Mouse (Mus musculus) frontal cortex, adult 2 months (tissue): ENCODE results near the gene Ldha. TPM values are rescaled to one million over a fixed set of nuclear protein-coding genes. Genes with fewer than 3 reads are reported as not detected.

Source experiments
- DNase-seq, 2 experiments: peaks; one replicate each; pipeline ENCODE4 v3.0.0; 2022; ENCODE audit warnings: low spot score in 1 of 2; ENCODE audit errors: extremely low spot score in 1 of 2
- polyA plus RNA-seq: library from polyadenylated mRNA; depleted of rRNA; stranded (reverse); fragments of >200 nt; gene quantifications from 2 replicates; pipeline ENCODE4 v1.2.3, GENCODE M21; 2012

The Ldha gene
- polyA plus RNA-seq, 1 experiment = 354 TPM

DNA sequence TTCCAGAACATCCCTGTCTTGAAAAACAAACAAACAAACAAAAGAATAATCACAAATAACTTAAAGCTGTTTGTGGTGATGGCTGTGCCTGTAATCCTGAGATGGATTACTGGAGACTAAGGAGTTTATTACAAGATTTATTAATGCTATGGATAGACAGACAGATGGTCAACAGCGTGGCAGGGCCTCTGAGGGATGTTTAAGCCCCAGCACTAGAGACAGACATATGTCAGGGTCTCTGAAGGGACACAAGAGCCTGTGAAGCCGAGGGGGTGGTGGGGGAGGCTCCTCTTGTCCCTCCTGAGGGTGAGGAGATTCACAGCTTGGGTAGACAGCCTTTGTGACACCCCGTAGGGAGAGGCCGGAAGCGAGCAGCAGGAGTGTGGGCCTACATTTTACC lies 4.2 kb upstream of the Ldha start:
- DNase-seq = no peak

DNA sequence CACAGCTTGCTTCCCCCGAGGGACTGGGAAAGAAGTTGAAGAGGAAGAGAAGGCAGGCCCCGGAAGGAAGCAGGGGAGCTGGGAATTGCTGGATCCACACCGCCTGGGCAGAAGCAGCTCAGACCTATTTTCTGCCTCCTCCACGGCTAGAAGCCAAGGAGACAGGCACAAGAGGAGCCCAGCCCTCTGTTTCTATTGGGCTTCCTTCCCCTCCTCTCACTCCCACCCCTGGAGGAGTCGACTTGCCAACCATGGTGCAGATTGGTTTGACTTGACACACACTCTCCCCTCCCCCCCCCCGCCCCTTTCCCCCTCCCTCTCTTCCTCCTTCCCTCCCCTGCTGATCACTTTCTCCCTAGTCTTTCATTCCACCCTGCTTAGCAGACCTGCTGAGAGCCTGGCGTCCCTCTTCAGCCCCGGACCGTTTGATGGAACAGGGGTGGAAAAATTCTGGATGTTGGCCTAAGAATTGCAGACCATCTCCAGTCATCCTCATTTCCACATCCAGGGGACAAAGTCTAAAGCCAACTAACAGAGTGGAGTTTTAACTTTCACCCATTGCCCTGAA lies 3.1 kb upstream of the Ldha start:
- peak in 1 of 2 experiments; percentile 56 for DNase-seq

DNA sequence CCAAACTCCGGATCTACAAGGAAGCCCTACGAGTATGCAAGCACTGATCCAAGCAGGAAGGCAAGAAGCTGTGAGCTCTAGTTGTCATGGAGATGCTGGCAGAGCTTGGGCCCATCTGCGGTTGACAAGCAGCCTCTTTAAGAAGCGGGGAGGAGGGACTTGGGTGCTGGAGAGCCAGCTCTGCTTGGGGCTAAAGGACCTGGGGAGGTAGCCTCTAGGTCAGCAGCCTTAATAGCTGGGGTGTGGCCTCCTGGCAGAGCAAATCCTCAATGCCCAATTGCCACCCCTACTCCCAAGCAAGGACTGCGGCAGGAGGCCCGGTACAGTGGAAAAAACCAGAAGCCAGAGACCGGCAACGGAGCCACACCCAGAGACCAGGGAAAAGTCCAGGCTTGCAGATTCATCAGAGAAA lies 2.4 kb upstream of the Ldha start:
- DNase-seq = peak; percentile 89

DNA sequence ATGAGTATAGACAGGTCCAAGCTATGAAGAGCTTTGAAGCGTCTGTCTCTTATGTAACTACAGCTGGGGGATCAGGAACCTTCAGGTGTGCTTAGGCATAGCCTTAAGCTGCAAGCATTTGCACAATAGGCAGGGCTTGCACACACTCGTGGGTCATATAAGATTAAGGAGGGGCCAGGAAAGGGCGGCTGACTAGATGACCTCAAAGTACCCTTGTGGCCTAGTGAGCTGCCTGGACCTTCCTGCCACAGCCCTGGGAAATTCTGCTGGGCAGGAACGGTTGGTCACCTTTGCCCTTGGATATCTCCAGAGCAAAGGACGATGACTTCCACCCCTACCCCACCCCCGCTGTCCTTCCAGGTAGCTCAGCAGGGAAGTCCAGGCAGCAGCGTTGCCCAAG lies 1.8 kb upstream of the Ldha start:
- no peak for DNase-seq

DNA sequence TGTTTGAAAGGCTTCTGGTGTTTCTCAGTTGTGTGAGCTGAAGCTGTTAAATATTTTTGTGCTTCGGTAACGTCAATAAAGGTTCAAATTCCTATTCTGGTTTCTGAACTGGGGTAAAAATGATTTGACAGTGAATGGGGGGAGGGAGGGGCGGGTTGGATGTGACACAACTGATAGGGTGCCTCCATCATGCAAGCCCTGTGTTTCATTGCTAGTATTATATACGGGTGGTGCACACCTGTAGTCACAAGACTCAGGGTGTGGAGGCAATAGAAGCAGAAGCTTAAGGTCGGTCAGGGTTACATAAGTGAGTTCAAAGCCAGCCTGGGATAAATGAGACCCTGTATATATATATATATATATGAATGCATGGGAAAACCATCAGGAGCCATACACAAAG lies 1.4 kb upstream of the Ldha start:
- DNase-seq = no peak

DNA sequence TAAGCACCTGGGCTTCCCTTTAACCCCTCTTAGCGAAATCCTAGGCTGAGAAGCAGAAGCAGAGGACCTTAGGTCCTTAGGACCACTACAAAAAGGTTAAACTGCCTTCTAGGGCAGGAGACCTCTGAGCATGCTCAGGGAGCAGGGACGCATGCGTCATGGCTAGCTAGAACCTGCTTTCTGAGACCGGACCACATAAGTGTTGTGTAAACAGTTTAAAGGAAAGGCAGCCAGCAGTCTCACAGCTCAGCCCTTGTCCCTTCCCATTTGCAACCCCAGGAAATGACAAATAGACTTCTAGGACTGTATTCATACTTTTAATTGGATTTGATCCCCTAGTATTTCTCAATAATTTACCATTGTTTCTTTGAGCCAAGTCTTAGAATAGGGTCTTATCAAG lies 949 bp upstream of the Ldha start:
- DNase-seq = no peak

DNA sequence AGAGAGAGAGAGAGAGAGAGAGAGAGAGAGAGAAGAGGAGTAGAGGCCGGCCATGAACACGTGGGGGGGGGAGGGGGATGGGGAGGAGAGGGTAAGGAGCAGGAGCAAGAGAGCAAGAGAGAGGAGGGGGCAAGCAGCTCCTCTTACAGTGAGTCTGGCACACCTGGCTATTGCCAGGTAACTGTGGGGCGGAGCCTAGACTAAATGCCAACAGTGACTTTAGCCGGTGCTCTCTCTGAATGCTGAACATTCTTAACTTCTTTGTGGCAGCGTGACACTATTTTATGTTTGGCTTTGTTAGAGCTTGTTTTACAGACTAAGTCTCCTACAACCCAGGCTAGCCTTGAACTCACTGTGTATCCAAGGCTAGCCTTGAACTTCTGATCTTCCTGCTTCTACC lies 1.0 kb downstream of the Ldha start:
- no peak for DNase-seq

DNA sequence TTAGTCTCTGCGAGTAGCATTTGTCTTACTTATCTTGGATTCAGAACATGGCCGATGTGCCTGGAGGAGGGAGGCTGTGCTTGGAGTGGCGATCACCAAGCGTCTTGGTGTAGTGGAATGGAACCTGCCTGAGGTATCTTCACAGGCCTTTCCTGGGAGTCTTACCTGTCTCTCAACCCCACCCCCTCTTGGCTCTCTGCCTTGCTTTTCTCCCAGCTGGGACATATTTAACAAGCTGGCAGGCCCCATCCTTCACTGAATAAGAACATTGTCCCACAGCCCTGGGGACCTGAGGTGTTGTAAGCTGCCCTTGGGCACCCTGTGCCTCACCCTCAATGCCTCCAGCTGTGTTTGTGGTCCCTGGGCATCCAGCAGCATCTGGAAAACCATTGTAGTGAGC lies 2.3 kb downstream of the Ldha start:
- no peak for DNase-seq

DNA sequence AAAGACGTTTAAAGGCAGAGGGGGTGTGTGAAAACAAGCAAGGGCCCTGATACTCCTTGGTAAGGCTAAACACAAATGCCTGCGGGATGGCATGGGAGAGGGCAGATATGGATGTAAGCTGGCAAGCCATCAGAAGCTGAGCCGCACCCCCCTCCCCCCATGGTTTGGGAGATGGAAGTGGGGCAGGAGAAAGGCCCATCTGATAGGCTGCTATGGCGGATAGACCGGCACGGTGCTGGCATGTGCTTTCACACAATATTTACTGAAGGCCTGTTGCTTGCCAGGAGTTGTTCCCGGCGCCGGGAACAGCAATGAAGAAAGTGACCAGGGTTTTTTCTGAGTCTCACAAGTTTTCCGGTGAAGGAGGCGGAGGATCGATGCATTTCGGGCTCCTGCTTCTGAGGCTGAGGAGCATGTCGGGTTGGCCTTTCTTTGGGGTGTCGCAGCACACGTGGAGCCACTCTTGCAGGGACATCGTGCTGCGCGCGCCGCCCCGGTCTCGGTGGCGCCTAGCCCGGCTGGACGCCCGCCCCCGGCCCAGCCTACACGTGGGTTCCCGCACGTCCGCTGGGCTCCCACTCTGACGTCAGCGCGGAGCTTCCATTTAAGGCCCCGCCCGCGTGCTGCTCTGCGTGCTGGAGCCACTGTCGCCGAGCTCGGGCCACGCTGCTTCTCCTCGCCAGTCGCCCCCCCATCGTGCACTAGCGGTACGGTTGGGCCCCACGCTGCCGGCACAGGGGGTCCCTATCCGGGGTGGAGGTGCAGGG lies 4.1 kb downstream of the Ldha start:
- peak; percentile 75 to 94 for DNase-seq

DNA sequence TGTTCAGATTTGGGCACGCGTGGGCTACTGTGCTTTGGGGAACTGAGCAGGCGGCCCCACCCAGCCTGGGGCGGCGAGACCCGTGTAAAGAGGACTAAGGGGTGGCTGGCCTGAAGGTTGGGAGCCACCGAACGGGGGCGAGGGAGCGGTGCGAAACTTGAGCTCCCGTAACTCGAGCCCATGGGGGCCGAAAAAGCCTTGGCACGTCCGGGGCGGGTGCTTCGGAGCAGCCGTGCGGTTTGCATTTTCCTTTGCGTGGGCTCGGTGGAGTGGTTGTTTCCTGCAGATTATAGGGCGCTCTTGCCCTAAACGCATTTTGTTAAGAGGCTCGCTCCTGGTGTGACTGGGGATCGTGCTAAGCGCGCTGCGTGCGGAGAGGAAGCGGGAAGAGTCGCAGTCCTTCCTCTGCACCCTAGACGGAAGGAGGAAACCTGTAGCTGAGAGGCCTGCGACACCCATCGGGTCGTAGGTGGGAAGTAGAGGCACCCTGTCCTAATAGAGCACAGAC lies 4.8 kb downstream of the Ldha start:
- peak in 1 of 2 experiments; percentile 46 for DNase-seq

DNA sequence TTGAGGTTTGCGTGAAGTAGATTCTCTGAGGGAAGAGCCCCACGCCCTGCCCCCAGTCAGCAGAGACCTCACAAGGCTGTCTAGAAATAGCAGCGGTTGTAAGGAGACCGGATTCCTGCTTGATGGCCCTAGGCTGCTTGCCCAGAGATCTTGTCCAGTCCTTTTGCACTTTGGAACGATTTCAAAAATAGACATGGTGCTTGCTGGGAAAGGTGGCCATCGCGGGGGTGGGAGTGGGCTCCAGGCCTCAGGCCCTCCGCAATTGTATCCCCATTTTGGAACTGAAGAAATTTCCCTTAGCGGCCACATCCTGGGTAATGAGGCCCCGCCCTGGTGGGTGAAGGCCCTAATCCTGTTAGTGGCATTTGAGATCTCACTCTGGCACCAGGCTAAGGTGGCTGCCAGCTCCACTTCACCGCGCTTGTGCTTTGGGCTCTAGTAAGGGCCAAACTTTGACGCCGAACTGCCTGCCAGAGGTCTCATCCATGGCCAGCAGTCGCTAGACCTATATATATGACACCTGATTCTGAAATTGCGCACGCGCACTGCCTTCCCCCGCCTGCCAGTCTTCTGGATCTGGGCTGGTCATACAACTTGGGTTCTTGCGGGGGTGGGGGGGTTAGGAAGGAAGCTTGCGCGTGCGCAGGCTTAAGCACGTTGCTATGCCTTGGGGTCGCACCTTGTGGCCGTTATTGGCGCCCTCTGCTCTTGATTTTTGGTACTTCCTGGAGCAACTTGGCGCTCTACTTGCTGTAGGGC lies 5.4 kb downstream of the Ldha start:
- peak in 1 of 2 experiments; percentile 55 for DNase-seq

DNA sequence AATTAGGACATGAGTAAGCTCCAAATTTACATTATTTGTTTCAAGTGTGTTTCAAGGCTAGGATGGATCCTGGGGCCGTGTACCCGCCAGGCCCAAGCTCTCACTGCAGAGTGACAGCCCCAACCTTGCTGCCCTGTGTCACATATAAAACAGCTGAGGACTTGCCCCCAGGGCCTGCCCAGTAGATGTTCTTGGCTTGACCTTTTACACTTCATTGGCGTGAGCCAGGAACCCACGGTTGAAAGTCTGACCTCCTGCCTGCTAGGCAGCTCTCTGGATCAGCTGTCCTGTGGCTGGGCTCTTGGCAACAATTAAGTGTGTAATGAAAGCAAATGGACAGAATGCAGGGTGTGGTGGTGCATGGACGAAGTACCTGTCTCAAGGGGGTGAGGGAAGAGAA lies 8.0 kb downstream of the Ldha start:
- DNase-seq = no peak

DNA sequence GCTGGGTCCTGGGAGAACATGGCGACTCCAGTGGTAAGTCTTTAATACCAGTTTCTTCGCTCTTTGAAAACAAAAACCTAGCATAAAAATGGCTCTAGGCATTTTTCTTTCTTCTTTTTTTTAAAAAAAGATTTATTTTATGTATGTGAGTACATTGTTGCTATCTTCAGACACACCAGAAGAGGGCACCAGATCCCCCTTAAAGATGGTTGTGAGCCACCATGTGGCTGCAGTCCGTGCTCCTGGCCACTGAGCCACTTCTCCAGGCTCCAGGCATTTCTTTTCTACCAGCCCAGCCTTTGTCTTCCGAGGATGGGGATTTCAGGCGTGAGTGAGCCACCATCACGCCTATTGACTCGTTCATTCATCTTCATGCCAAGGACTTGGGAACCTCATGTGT lies 9.8 kb downstream of the Ldha start:
- DNase-seq = peak in 1 of 2 experiments; percentile 15

DNA sequence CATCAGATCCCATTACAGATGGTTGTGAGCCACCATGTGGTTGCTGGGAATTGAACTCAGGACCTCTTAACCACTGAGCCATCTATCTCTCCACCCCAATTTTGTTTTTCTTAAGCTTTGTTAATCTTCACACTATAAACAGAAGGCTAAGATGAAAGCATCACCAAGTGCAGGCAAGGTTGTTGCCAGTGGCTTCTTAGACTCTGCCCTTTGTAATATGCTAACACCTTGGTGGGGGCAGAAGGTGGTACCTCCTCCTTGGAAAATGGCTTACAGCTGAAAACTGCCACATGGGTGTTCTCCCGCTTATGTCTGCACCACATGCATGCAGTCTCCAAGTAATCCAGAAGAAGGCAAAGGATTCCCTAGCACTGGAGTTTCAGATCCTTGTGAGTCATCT lies 11.4 kb downstream of the Ldha start:
- no peak for DNase-seq

DNA sequence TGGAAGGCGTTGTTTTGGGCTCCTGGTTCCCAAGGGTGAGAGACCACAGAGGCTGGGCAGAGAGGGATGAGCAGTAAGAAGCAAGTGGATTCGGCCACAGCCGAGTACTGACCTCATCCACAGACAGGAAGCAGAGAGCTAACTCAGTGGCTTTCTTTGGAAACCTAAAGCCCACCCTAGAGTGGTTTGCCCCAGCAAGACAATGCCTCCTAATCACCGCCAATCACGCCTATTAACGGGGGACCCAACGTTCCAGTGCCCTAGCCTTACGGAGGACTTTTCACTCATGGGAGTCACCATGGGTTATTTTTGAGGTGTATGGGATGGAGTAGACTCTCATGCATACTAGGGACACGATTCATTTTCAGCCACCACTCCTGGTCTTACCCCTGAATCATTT lies 12.1 kb downstream of the Ldha start:
- DNase-seq = no peak

DNA sequence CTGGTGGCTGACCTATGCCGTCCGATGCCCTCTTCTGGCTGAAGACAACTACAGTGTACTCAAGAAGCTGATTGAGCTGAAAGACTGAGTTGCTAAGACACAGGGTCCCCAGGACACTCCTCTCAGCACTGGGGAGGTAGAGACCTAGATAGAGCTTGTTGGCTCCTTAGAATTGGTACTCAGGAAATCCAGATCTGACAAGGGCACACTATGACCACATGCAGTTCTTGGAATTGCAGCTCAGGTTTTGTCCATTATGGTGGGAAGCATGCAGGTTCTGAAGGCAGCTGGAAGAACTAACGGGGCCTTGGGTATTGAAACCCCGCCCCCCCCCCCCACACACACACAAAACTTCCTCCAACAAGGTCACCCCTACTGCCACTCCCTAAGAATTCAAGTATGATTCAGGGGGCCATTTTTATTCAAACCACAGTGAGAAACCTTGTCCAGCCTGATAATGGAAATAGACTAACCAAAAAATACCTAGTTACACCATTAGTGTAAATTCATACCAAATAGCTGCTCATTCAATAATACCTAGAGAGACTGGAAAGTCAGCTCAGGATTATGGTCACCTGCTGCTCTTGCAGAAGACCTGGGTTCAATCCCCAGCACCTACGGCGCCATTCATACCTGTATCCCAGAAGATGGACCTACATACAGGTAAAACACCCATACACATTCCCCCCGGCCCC lies 14.7 kb downstream of the Ldha start:
- no peak for DNase-seq

DNA sequence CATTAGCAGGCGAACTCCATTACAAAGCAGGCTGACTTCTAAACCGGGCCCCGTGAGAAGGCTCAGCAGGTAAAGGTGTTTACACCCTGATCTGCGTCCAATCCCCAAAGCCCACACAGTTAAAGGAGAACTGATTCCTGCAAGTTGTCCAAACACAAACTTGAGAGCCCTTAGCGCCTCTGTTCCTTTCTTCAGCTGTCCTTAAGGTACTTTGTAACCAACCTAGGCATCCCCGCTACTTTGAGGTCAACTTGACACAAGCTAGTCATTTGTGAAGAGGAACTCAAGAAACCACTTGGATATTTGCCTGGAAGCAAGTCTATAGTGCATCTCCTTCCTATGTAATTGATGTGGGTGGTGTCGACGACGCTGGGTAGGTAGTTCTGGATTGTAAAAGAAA lies 16.2 kb downstream of the Ldha start:
- no peak for DNase-seq

DNA sequence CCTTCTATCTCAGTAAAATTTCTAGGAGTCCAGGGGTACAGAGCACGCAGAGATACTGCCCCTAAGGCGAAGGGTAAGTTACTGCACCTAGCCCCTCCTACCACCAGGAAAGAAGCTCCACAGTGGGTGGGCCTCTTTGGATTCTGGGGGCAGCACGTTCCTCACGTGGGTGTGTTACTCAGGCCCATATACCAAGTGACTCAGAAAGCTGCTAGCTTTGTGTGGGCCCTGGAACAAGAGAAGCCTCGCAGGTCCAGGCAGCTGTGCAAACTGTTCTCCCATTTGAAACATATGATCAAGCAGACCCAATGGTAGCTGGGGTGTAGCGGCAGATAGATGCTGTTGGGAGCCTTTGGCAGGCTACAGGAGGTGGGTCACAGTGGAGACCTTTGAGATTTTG lies 17.8 kb downstream of the Ldha start:
- DNase-seq = peak in 1 of 2 experiments; percentile 34

DNA sequence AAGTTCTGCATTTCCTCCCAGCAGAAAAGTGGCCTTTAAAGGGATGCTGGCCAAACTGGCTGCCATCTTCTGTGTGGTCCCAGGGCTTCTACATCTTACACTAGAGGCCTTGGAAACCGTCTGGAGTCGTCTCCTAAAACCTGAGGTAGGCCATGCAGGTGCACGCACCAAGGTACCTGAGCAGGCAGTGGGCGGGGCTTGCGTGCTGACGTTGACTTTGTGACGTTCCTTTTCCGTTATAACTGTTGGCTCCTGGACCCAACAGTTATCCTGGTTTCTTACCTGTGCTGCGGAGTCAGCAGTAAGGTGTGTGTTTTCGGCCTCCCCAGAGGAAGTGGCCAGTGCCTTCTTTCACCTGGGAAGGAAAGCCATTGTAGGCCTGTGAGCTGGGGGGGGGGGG lies 19.7 kb downstream of the Ldha start, which contains the start of gene Ldhc:
TSS of gene Ldhc (plus strand) at position 208 of the 400 bp plus-strand sequence.
- DNase-seq = no peak

DNA sequence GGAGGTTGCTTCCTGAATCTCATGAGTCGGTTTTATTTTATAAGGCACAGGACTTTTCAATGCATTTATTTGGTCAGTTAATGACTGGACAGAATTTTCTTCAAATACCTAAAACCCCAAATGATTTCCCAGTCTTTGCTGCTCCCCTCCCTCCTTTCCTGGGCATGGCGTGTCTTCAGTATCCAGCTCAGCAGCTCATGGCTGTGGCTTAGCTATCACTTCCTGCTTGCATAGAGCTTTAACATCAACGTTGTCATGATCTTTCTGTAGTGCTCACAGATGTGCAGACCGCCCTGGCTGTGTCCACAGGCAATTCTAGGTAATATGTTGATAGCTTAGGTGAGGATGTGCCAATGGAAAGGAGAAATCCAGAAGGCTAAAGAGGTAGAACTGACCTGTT lies 30.7 kb downstream of the Ldha start:
- no peak for DNase-seq

DNA sequence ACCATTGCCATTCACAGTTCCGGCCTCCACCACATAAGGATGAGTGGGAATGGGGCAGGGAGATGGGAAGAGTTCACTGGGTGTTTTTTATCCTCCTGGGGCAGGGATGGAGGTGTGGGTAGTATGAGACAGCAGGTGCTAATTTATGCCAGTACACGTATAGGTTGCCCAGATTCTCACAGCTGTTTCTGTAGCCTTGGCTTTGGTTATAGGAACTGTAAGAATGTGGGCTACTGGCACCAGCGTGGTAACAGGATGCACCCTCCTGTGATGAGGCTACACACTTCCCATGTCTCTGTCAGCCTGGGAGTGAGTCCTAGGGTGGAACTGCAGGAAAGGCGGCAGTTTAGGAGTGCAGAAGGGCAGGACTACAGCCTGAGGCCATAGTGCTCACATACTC lies 35.6 kb downstream of the Ldha start:
- peak; percentile 23 to 39 for DNase-seq
